Mouse (Mus musculus): Measurements from ENCODE around the gene Padi6.

DNA sequence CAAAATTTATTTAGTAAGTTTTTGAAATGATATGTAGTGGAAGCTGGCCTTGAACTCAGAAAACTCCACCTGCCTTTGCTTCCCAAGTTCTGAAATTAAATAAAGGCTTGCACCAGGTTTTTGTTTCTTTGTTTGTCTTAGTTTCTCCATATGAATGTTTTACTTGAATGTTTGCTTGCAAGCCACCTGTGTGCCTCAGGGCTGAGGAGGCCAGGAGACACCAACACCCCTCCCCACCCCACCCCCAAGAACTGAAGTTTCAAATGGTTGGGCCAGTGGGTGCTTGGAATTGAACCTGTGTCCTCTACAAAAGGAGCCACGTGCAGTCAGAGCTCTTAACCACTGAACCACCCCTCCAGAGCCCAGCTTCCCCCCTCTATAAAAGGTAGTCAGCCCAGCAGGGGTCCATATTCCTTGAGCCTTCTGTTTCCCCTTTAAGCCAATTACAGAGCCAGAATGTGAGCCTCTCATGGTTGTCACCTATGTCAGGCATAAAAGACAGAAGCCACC is 47.8 kb downstream of the Padi6 start:
- TF ChIP-seq CTCF (IDR thresholded peaks at IDR 0.05; ENCODE audit: borderline replicate concordance, insufficient read depth, low read depth, low read length) (no peak), POLR2A (IDR thresholded peaks at IDR 0.05; ENCODE audit: borderline replicate concordance, insufficient read depth, low read length) (no peak)

Measured in cerebellum, adult 2 months (tissue).